Comparison of ENCODE assay signal across 8 mouse cellular contexts in the genomic region with DNA sequence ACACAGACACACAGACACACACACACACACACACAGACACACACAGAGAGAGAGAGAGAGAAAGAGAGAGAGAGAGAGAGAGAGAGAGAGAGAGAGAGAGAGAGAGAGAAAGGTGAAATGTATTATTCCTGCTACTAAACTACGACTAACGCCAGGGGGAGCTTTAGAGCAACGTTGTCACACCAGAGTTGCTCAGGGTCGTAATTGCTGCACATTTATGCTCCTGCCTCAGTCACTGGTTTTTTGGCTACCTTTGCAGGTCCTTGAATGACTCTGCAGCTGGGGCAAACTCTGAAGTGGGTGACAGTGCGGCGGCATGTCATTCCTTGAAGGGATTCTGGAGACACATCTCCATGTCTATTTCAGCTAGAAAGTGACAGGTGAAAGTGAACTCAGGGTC.
DNase-seq lines count a peak whose midpoint lies in the region; ATAC-seq lines count a peak whose summit lies in the region.

No protein-coding gene starts in this region.

- no peaks in the 10 kb centered on the region for H3K27me3 ChIP-seq in neural tube, embryonic 15.5 days (replicated peaks)

- 43% methylated on average over 6 of the region's 6 CpGs for WGBS in neural tube, embryonic 15.5 days

- no peak overlapping the region for H3K27ac ChIP-seq in neural tube, embryonic 15.5 days (replicated peaks)

- no peak overlapping the region for H3K9ac ChIP-seq in neural tube, embryonic 15.5 days (replicated peaks)

- H3K4me2 ChIP-seq in neural tube, embryonic 15.5 days = no peak overlapping the region

- no peaks in the 10 kb centered on the region for H3K4me1 ChIP-seq in neural tube, embryonic 15.5 days

- peak; percentile 7 to 28 for DNase-seq in cerebellum, adult 18-20 months
- peak; percentile 35 for DNase-seq in neural tube, embryonic 10.5 days (ENCODE audit: extremely low spot score, low spot score)
- peak; percentile 24 for DNase-seq in embryo, embryonic 9.5 days (ENCODE audit: extremely low spot score)
- peak; percentile 19 for DNase-seq in kidney, postnatal 14 days
- peak; percentile 39 for DNase-seq in lung, postnatal 14 days

- no peaks in the 10 kb centered on the region for H3K36me3 ChIP-seq in neural tube, embryonic 15.5 days

- H3K4me3 ChIP-seq in neural tube, embryonic 15.5 days (replicated peaks) = no peak overlapping the region

- H3K9me3 ChIP-seq in neural tube, embryonic 15.5 days (replicated peaks) = no peaks in the 10 kb centered on the region

- no peak; the same call in 1 of the 2 replicates for ATAC-seq in cerebellum, adult (ENCODE audit: insufficient number of reproducible peaks, low FRiP score, low TSS enrichment)
- ATAC-seq in neural tube, embryonic 15.5 days (ENCODE audit: low FRiP score) = no peak
- no peak for ATAC-seq in activated CD4-positive, CD25-positive, alpha-beta regulatory T cell, adult 4 months
